Mouse (Mus musculus) MEL (cell line): ENCODE results near the gene Ripk3. TPM values are rescaled to one million over a fixed set of nuclear protein-coding genes. Genes with fewer than 3 reads are reported as not detected.

Source experiments
- DNase-seq: peaks from one replicate; pipeline ENCODE4 v3.0.0; 2011; ENCODE audit warnings: low read depth, low spot score
- H3K27ac ChIP-seq: 2 replicates; pipeline ENCODE4 v1.5.1; 2012; ENCODE audit warnings: low read depth, mild to moderate bottlenecking, control low read depth, low read length, moderate library complexity; ENCODE audit not compliant: control insufficient read depth
- H3K27me3 ChIP-seq, 2 experiments: fragments of 150-350 bp in 1 of 2; sonication (generic) in 1 of 2; 2 replicates each; pipeline ENCODE4 v1.6.1; 2012; ENCODE audit warnings: low read length in 2 of 2, mild to moderate bottlenecking in 2 of 2, improper control_type of control experiment in 1 of 2, moderate library complexity in 1 of 2; ENCODE audit not compliant: insufficient read depth in 2 of 2, control insufficient read depth in 1 of 2
- H3K36me3 ChIP-seq, 2 experiments: 2 replicates each; pipeline ENCODE4 v1.6.1; 2012 to 2014; ENCODE audit warnings: low read length in 2 of 2, improper control_type of control experiment in 1 of 2, inconsistent platforms in 1 of 2, mild to moderate bottlenecking in 1 of 2; ENCODE audit not compliant: insufficient read depth in 2 of 2, control insufficient read depth in 1 of 2
- H3K4me1 ChIP-seq, 2 experiments: fragments of 150-350 bp in 1 of 2; sonication (generic) in 1 of 2; 2 replicates each; pipeline ENCODE4 v1.6.1; 2012; ENCODE audit warnings: low read length in 2 of 2, improper control_type of control experiment in 1 of 2, mild to moderate bottlenecking in 1 of 2; ENCODE audit not compliant: insufficient read depth in 2 of 2, control insufficient read depth in 1 of 2
- H3K4me3 ChIP-seq, 2 experiments: fragments of 150-350 bp in 1 of 2; sonication (generic) in 1 of 2; 2 replicates each; pipeline ENCODE4 v1.5.1; 2012; ENCODE audit warnings: low read depth in 2 of 2, low read length in 2 of 2, mild to moderate bottlenecking in 2 of 2, moderate library complexity in 2 of 2, control low read depth in 1 of 2, improper control_type of control experiment in 1 of 2; ENCODE audit not compliant: control insufficient read depth in 1 of 2, insufficient read depth in 1 of 2
- H3K79me2 ChIP-seq: 2 replicates; pipeline ENCODE4 v1.6.1; 2012; ENCODE audit warnings: mild to moderate bottlenecking, low read length, moderate library complexity; ENCODE audit not compliant: control insufficient read depth, poor library complexity, insufficient read depth
- H3K9ac ChIP-seq: 2 replicates; pipeline ENCODE4 v1.6.1; 2012; ENCODE audit warnings: low read depth, mild to moderate bottlenecking, control low read depth, low read length, moderate library complexity; ENCODE audit not compliant: control insufficient read depth, poor library complexity, severe bottlenecking
- H3K9me3 ChIP-seq: fragments of 150-350 bp; sonication (generic); replicated peaks from 2 replicates; pipeline ENCODE4 v1.6.1; 2012; ENCODE audit warnings: mild to moderate bottlenecking, low read length, improper control_type of control experiment, moderate library complexity; ENCODE audit not compliant: insufficient read depth
- BHLHE40 ChIP-seq: IDR thresholded peaks from 2 replicates; pipeline ENCODE4 v1.6.1; 2012; ENCODE audit warnings: low read depth, mild to moderate bottlenecking, inconsistent platforms, low read length, improper control_type of control experiment, borderline replicate concordance
- CHD1 ChIP-seq: IDR thresholded peaks from 2 replicates; pipeline ENCODE4 v1.6.1; 2012; ENCODE audit warnings: low read depth, mild to moderate bottlenecking, inconsistent platforms, low read length, improper control_type of control experiment
- CTCF ChIP-seq, 3 experiments: IDR thresholded peaks in 2 of 3; conservative IDR thresholded peaks in 1 of 3; 2 replicates each; pipeline ENCODE4 v1.5.1; 2011 to 2012; ENCODE audit warnings: low read length in 3 of 3, low read depth in 2 of 3, mild to moderate bottlenecking in 2 of 3, improper control_type of control experiment in 1 of 3, inconsistent platforms in 1 of 3, mixed read lengths in 1 of 3, moderate library complexity in 1 of 3; ENCODE audit not compliant: control insufficient read depth in 1 of 3, insufficient read depth in 1 of 3, poor library complexity in 1 of 3, severe bottlenecking in 1 of 3
- E2F4 ChIP-seq: IDR thresholded peaks from 2 replicates; pipeline ENCODE4 v1.6.1; 2011; ENCODE audit warnings: low read depth, low read length, improper control_type of control experiment, borderline replicate concordance
- ELF1 ChIP-seq: IDR thresholded peaks from 2 replicates; pipeline ENCODE4 v1.6.1; 2014; ENCODE audit warnings: low read depth, mild to moderate bottlenecking, inconsistent platforms, low read length, improper control_type of control experiment, moderate library complexity
- EP300 ChIP-seq, 2 experiments: IDR thresholded peaks; 2 replicates each; pipeline ENCODE4 v1.6.1; 2011; ENCODE audit warnings: improper control_type of control experiment in 2 of 2, low read length in 2 of 2, low read depth in 1 of 2, mild to moderate bottlenecking in 1 of 2
- ETS1 ChIP-seq: IDR thresholded peaks from 2 replicates; pipeline ENCODE4 v1.6.1; 2012; ENCODE audit warnings: low read depth, mild to moderate bottlenecking, inconsistent platforms, low read length, improper control_type of control experiment, moderate library complexity
- GABPA ChIP-seq: IDR thresholded peaks from 2 replicates; pipeline ENCODE4 v1.6.1; 2012; ENCODE audit warnings: low read depth, mild to moderate bottlenecking, inconsistent platforms, low read length, improper control_type of control experiment, moderate library complexity
- GATA1 ChIP-seq: IDR thresholded peaks from 2 replicates; pipeline ENCODE4 v1.6.1; 2011; ENCODE audit warnings: low read depth, low read length, improper control_type of control experiment
- HCFC1 ChIP-seq: IDR thresholded peaks from 2 replicates; pipeline ENCODE4 v1.6.1; 2012; ENCODE audit warnings: low read depth, mild to moderate bottlenecking, inconsistent platforms, low read length, improper control_type of control experiment, moderate library complexity
- JUND ChIP-seq: IDR thresholded peaks from 2 replicates; pipeline ENCODE4 v1.6.1; 2011; ENCODE audit warnings: low read depth, mild to moderate bottlenecking, improper control_type of control experiment, low read length
- KAT2A ChIP-seq: conservative IDR thresholded peaks from 2 replicates; pipeline ENCODE4 v1.6.1; 2012; ENCODE audit warnings: low read depth, low read length, improper control_type of control experiment, inconsistent platforms
- MAX ChIP-seq: IDR thresholded peaks from 2 replicates; pipeline ENCODE4 v1.6.1; 2011; ENCODE audit warnings: low read length, improper control_type of control experiment
- MAZ ChIP-seq: IDR thresholded peaks from 2 replicates; pipeline ENCODE4 v1.6.1; 2012; ENCODE audit warnings: low read depth, mild to moderate bottlenecking, inconsistent platforms, low read length, improper control_type of control experiment
- MEF2A ChIP-seq: IDR thresholded peaks from 2 replicates; pipeline ENCODE4 v1.6.1; 2014; ENCODE audit warnings: low read depth, mild to moderate bottlenecking, inconsistent platforms, low read length, improper control_type of control experiment; ENCODE audit not compliant: poor library complexity, insufficient replicate concordance, severe bottlenecking; ENCODE audit errors: extremely low read depth
- MXI1 ChIP-seq: IDR thresholded peaks from 2 replicates; pipeline ENCODE4 v1.6.1; 2011; ENCODE audit warnings: mild to moderate bottlenecking, low read depth, low read length, improper control_type of control experiment
- MYB ChIP-seq: IDR thresholded peaks from 2 replicates; pipeline ENCODE4 v1.6.1; 2011; ENCODE audit warnings: mild to moderate bottlenecking, low read depth, low read length, improper control_type of control experiment
- MYC ChIP-seq: IDR thresholded peaks from 2 replicates; pipeline ENCODE4 v1.6.1; 2011; ENCODE audit warnings: low read depth, mild to moderate bottlenecking, low read length, improper control_type of control experiment, moderate library complexity
- NELFE ChIP-seq: IDR thresholded peaks from 2 replicates; pipeline ENCODE4 v1.6.1; 2011; ENCODE audit warnings: low read depth, low read length, improper control_type of control experiment
- NRF1 ChIP-seq: IDR thresholded peaks from 2 replicates; pipeline ENCODE4 v1.6.1; 2014; ENCODE audit warnings: low read depth, mild to moderate bottlenecking, inconsistent platforms, low read length, improper control_type of control experiment, moderate library complexity; ENCODE audit not compliant: poor library complexity, insufficient read depth, severe bottlenecking
- POLR2A ChIP-seq, 2 experiments: IDR thresholded peaks; 2 replicates each; pipeline ENCODE4 v1.6.1; 2011 to 2012; ENCODE audit warnings: low read length in 2 of 2, mild to moderate bottlenecking in 2 of 2, control low read depth in 1 of 2, improper control_type of control experiment in 1 of 2, low read depth in 1 of 2, moderate library complexity in 1 of 2; ENCODE audit not compliant: control insufficient read depth in 1 of 2, insufficient read depth in 1 of 2, poor library complexity in 1 of 2
- POLR2AphosphoS5 ChIP-seq: IDR thresholded peaks from 2 replicates; pipeline ENCODE4 v1.6.1; 2012; ENCODE audit warnings: low read depth, borderline replicate concordance, mild to moderate bottlenecking, inconsistent platforms, low read length, moderate library complexity, mixed read lengths
- RAD21 ChIP-seq: IDR thresholded peaks from 2 replicates; pipeline ENCODE4 v1.6.1; 2011; ENCODE audit warnings: mild to moderate bottlenecking, low read depth, low read length, improper control_type of control experiment
- RCOR1 ChIP-seq: IDR thresholded peaks from 2 replicates; pipeline ENCODE4 v1.6.1; 2012; ENCODE audit warnings: low read depth, mild to moderate bottlenecking, inconsistent platforms, low read length, improper control_type of control experiment
- SMC3 ChIP-seq: IDR thresholded peaks from 2 replicates; pipeline ENCODE4 v1.6.1; 2011; ENCODE audit warnings: low read depth, low read length, improper control_type of control experiment
- TAL1 ChIP-seq: IDR thresholded peaks from 2 replicates; pipeline ENCODE4 v1.6.1; 2012; ENCODE audit warnings: mild to moderate bottlenecking, inconsistent platforms, low read length, moderate library complexity, mixed read lengths
- TBP ChIP-seq: IDR thresholded peaks from 2 replicates; pipeline ENCODE4 v1.8.0; 2011; ENCODE audit warnings: low read depth, low read length, improper control_type of control experiment
- TCF12 ChIP-seq: IDR thresholded peaks from 2 replicates; pipeline ENCODE4 v1.6.1; 2014; ENCODE audit warnings: low read depth, mild to moderate bottlenecking, inconsistent platforms, low read length, improper control_type of control experiment, moderate library complexity
- UBTF ChIP-seq: IDR thresholded peaks from 2 replicates; pipeline ENCODE4 v1.6.1; 2012; ENCODE audit warnings: low read depth, mild to moderate bottlenecking, inconsistent platforms, low read length, improper control_type of control experiment, moderate library complexity, borderline replicate concordance; ENCODE audit not compliant: insufficient read depth
- USF1 ChIP-seq: IDR thresholded peaks from 2 replicates; pipeline ENCODE4 v1.6.1; 2014; ENCODE audit warnings: low read depth, mild to moderate bottlenecking, inconsistent platforms, low read length, improper control_type of control experiment, moderate library complexity
- USF2 ChIP-seq, 2 experiments: IDR thresholded peaks; 2 replicates each; pipeline ENCODE4 v1.6.1; 2011 to 2012; ENCODE audit warnings: improper control_type of control experiment in 2 of 2, low read length in 2 of 2, borderline replicate concordance in 1 of 2, inconsistent platforms in 1 of 2, low read depth in 1 of 2, mild to moderate bottlenecking in 1 of 2; ENCODE audit not compliant: insufficient read depth in 1 of 2
- ZC3H11A ChIP-seq: IDR thresholded peaks from 2 replicates; pipeline ENCODE4 v1.6.1; 2012; ENCODE audit warnings: low read depth, mild to moderate bottlenecking, inconsistent platforms, low read length, improper control_type of control experiment
- ZKSCAN1 ChIP-seq: IDR thresholded peaks from 2 replicates; pipeline ENCODE4 v1.6.1; 2012; ENCODE audit warnings: low read depth, mild to moderate bottlenecking, inconsistent platforms, low read length, improper control_type of control experiment, moderate library complexity
- ZMIZ1 ChIP-seq: IDR thresholded peaks from 2 replicates; pipeline ENCODE4 v1.6.1; 2012; ENCODE audit warnings: low read depth, mild to moderate bottlenecking, inconsistent platforms, low read length, improper control_type of control experiment, moderate library complexity
- polyA plus RNA-seq, 2 experiments: library from polyadenylated mRNA; stranded (reverse) in 1 of 2; unstranded in 1 of 2; fragments of >175 nt in 1 of 2; fragments of >200 nt in 1 of 2; gene quantifications; 2 replicates each; pipeline versions ENCODE4 v1.2.1 to v1.2.4; 2012; ENCODE audit warnings: low replicate concordance in 2 of 2, low read depth in 1 of 2; ENCODE audit not compliant: insufficient read length in 2 of 2, insufficient read depth in 1 of 2, missing spikeins in 1 of 2
- total RNA-seq: library from RNA; depleted of rRNA; stranded (reverse); fragments of 300-350 nt; gene quantifications from 2 replicates; pipeline ENCODE4 v1.2.3, GENCODE M21; 2012; rRNA removed

The Ripk3 gene
- total RNA-seq (67.1 and 77.4 TPM in 2 replicates), polyA plus RNA-seq (100 to 1,000 TPM; 123 to 124 TPM)

DNA sequence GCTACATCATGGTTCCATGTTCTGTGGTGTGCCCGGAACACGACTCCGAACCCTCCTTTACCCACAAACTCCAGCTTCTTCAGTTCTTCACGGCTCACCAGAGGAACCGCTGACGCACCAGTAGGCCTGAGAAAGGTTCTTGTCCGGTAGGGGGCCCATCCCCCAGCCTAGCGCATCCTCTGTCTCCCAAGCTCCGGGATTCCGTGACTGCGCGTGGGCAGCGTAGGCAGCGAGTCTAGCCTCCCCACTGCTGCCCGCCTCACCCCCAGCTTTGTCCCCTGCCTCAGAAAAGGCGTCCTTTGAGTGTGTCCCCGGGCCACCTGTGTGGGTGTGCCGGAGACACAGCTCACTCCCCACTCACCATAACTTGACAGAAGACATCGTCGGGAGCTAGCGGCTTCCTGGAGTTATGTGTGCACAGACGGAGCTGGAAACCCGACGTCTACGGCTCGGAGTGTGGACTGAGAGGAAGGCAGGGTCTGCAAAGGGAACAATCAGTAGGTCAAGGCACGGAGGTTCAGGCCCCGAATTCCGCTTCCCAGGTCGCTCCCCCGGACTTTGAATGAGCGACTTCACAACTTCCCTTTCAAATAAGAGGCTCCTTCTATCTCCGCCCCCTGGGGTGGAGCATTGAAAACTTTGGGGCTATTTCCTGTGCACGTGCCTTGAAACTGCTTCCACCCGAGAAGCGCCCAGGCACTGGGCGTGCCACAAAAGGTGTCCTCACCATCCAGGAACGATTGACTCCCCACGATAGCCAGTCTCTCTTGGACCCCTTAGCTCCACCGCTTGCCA lies at the start of gene Ripk3:
Ripk3 (minus strand) TSS at position 610 of the 795 bp plus-strand sequence.
- Histone ChIP-seq H3K9ac (peak within 1 kb of the TSS; percentile 71), H3K27ac (peak within 1 kb of the TSS; percentile 27; the same call in 1 of the 2 replicates), H3K9me3 (no peaks in the 10 kb centered on the region), H3K4me3 (peak within 1 kb of the TSS; percentile 70 to 91), H3K79me2 (no peaks in the 10 kb centered on the region; the same call in 1 of the 2 replicates), H3K36me3 (peaks cover 0 to 4% of the 10 kb centered on the region in 2 experiments; a peak in 1 of 4 replicates), H3K4me1 (peaks cover 2 to 11% of the 10 kb centered on the region in 2 experiments), H3K27me3 (no peaks in the 10 kb centered on the region)
- DNase-seq, result peak; percentile 92
- TF ChIP-seq GABPA, result no peak
- TF ChIP-seq TBP, result peak; percentile 94
- no peak for TF ChIP-seq UBTF
- TF ChIP-seq ETS1, result peak; percentile 51; the same call in 1 of the 2 replicates
- TF ChIP-seq MAX, result peak; percentile 94
- peak; percentile 90 for TF ChIP-seq NELFE
- peak; percentile 76 for TF ChIP-seq ELF1
- TF ChIP-seq ZMIZ1, result peak; percentile 86
- TF ChIP-seq E2F4, result no peak
- peak; percentile 96 for TF ChIP-seq MXI1
- TF ChIP-seq ZC3H11A, result no peak
- TF ChIP-seq NRF1, result no peak
- TF ChIP-seq ZKSCAN1, result no peak
- no peak for TF ChIP-seq CHD1
- TF ChIP-seq RCOR1, result peak; percentile 25; the same call in 1 of the 2 replicates
- no peak for TF ChIP-seq USF2 (IDR thresholded peaks at IDR 0.05; ENCODE audit: borderline replicate concordance in 1 of 2, insufficient read depth in 1 of 2, low read depth in 1 of 2, low read length in 2 of 2)
- TF ChIP-seq USF1, result peak; percentile 89
- TF ChIP-seq JUND, result no peak
- TF ChIP-seq MEF2A, result 0 out of 2 replicates have a peak, but pooled peaks have one; percentile 12
- TF ChIP-seq GATA1, result no peak
- no peak; a peak in 1 of 6 replicates for TF ChIP-seq CTCF (IDR thresholded peaks at IDR 0.05 in 2 of 3, conservative IDR thresholded peaks at IDR 0.05 in 1 of 3; ENCODE audit: control insufficient read depth in 1 of 3, insufficient read depth in 1 of 3, low read depth in 2 of 3, low read length in 3 of 3, poor library complexity in 1 of 3, severe bottlenecking in 1 of 3)
- TF ChIP-seq MYB, result no peak
- TF ChIP-seq KAT2A, result no peak; the same call in 1 of the 2 replicates
- TF ChIP-seq TAL1, result no peak
- TF ChIP-seq BHLHE40, result peak; percentile 99
- 0 out of 4 replicates have a peak, but pooled peaks of 1 of the 2 experiments have one; percentile 25 for TF ChIP-seq EP300 (IDR thresholded peaks at IDR 0.05; ENCODE audit: low read depth in 1 of 2, low read length in 2 of 2)
- peak; percentile 65 for TF ChIP-seq TCF12
- no peak for TF ChIP-seq SMC3
- peak; percentile 65; the same call in 1 of the 2 replicates for TF ChIP-seq HCFC1
- peak; percentile 63 to 93; a peak in 3 of 4 replicates for TF ChIP-seq POLR2A (IDR thresholded peaks at IDR 0.05; ENCODE audit: control insufficient read depth in 1 of 2, insufficient read depth in 1 of 2, low read depth in 1 of 2, low read length in 2 of 2, poor library complexity in 1 of 2)
- peak; percentile 69; the same call in 1 of the 2 replicates for TF ChIP-seq MAZ
- no peak for TF ChIP-seq RAD21
- peak; percentile 63; the same call in 1 of the 2 replicates for TF ChIP-seq POLR2AphosphoS5
- peak; percentile 94 for TF ChIP-seq MYC
